Mouse (Mus musculus) embryonic facial prominence, embryonic 11.5 days (tissue): ENCODE measurements around the gene Apeh. TPM values are rescaled to one million over a fixed set of nuclear protein-coding genes. Genes with fewer than 3 reads are reported as not detected.
"Not testable (repeated sequence)": the region's sequence is repeated elsewhere in the genome, so short reads cannot be mapped to it uniquely, and the experiment has no call there.

Experiments
- ATAC-seq: fragments of 200-750 bp; cut with Nextera tagmentation; replicated peaks from 2 replicates; pipeline ENCODE4 v1.8.0; 2017; ENCODE audit warnings: low read depth; ENCODE audit not compliant: insufficient number of reproducible peaks, low FRiP score, low TSS enrichment
- DNase-seq: peaks from one replicate; pipeline ENCODE4 v3.0.0-alpha.2; 2015; ENCODE audit warnings: low spot score
- H3K27ac ChIP-seq: fragments of 300-500 bp; sonication (generic); replicated peaks from 2 replicates; pipeline ENCODE4 v1.5.1; 2014; ENCODE audit warnings: mild to moderate bottlenecking, low read depth, low read length, control low read depth
- H3K27me3 ChIP-seq: fragments of 300-500 bp; sonication (generic); 2 replicates; pipeline ENCODE4 v1.6.1; 2014; ENCODE audit warnings: mild to moderate bottlenecking, low read length, moderate library complexity, mixed read lengths; ENCODE audit not compliant: control insufficient read depth, insufficient read depth
- H3K36me3 ChIP-seq: fragments of 300-500 bp; sonication (generic); replicated peaks from 2 replicates; pipeline ENCODE4 v1.6.1; 2014; ENCODE audit warnings: low read depth, mild to moderate bottlenecking, low read length, moderate library complexity, mixed read lengths; ENCODE audit not compliant: control insufficient read depth, insufficient read depth
- H3K4me1 ChIP-seq: fragments of 300-500 bp; sonication (generic); 2 replicates; pipeline ENCODE4 v1.6.1; 2014; ENCODE audit warnings: low read length, mixed read lengths; ENCODE audit not compliant: control insufficient read depth, insufficient read depth
- H3K4me2 ChIP-seq: fragments of 300-500 bp; sonication (generic); 2 replicates; pipeline ENCODE4 v1.6.1; 2014; ENCODE audit warnings: low read depth, mild to moderate bottlenecking, control low read depth, low read length, moderate library complexity
- H3K4me3 ChIP-seq: fragments of 300-500 bp; sonication (generic); 2 replicates; pipeline ENCODE4 v1.5.1; 2014; ENCODE audit warnings: low read depth, low read length, control low read depth
- H3K9ac ChIP-seq: fragments of 300-500 bp; sonication (generic); replicated peaks from 2 replicates; pipeline ENCODE4 v1.6.1; 2014; ENCODE audit warnings: mild to moderate bottlenecking, control low read depth, low read length
- H3K9me3 ChIP-seq: fragments of 300-500 bp; sonication (generic); replicated peaks from 2 replicates; pipeline ENCODE4 v1.6.1; 2016; ENCODE audit warnings: mild to moderate bottlenecking, low read length, inconsistent platforms, mixed read lengths; ENCODE audit not compliant: control insufficient read depth
- WGBS: fragments of 180-500 bp; shearing (Covaris S2); extraction: QIAGEN DNeasy Blood & Tissue Kit; methylation state at CpG from one replicate; pipeline ENCODE4 v1.1.7; 2014; 5-methylcytosine and 5-hydroxymethylcytosine counted together
- polyA plus RNA-seq: library from polyadenylated mRNA; unstranded; fragments of >200 nt; fragmentation: Nextera tagmentation; extraction: Ambion mirVana; gene quantifications from 2 replicates; pipeline ENCODE4 v1.2.1, GENCODE M21; 2014

Gene Apeh
- polyA plus RNA-seq, 1 experiment from 2014 or later = 45.3 TPM

GRCm38 (mm10) chr9:108136930-108137462, 42.6 kb upstream of the Apeh start:
- Histone ChIP-seq H3K27ac (no peak overlapping the region), H3K9ac (no peak overlapping the region), H3K4me1 (no peaks in the 10 kb centered on the region; the same call in 1 of the 2 replicates), H3K4me2 (no peak overlapping the region), H3K27me3 (no peaks in the 10 kb centered on the region), H3K4me3 (no peak overlapping the region), H3K36me3 (no peaks in the 10 kb centered on the region), H3K9me3 (no peaks in the 10 kb centered on the region)
- WGBS = 85% methylated on average over 6 of the region's 6 CpGs
- ATAC-seq = no peak
- DNase-seq = no peak

DNA sequence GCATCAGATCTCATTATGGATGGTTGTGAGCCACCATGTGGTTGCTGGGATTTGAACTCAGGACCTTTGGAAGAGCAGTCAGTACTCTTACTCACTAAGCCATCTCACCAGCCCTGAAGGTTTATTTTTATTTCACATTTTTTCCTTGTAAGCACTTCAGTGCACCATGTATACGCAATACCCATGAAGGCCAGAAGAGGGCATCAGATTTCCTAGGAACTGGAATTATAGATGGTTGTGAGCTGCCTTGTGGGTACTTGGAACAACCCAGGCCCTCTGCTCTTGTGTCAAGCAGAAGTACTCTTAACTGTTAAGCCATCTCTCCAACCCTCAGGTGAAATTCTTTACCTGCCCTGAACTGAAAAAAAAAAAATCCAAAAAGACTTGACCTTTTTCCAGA, 41.8 kb upstream of the Apeh start:
- no peaks in the 10 kb centered on the region; the same call in 1 of the 2 replicates for H3K4me1 ChIP-seq
- no peak overlapping the region for H3K4me3 ChIP-seq
- no peak overlapping the region for H3K4me2 ChIP-seq
- no peaks in the 10 kb centered on the region for H3K9me3 ChIP-seq
- ATAC-seq = no peak
- peak; percentile 62 for DNase-seq
- H3K36me3 ChIP-seq = no peaks in the 10 kb centered on the region
- no peak overlapping the region for H3K9ac ChIP-seq
- WGBS = 43% methylated on average over 1 of the region's 1 CpGs
- H3K27ac ChIP-seq = no peak overlapping the region
- H3K27me3 ChIP-seq = no peaks in the 10 kb centered on the region

GRCm38 (mm10) chr9:108135679-108136078, 41.3 kb upstream of the Apeh start:
- not testable (repeated sequence) for H3K27me3 ChIP-seq, H3K4me1 ChIP-seq, H3K36me3 ChIP-seq, DNase-seq, H3K27ac ChIP-seq, H3K4me2 ChIP-seq, H3K9me3 ChIP-seq, H3K4me3 ChIP-seq, H3K9ac ChIP-seq, ATAC-seq
- WGBS = 94% methylated on average over 3 of the region's 3 CpGs

- H3K27me3 ChIP-seq = no peaks in the 10 kb centered on the region
- no peaks in the 10 kb centered on the region for H3K36me3 ChIP-seq
- no peak overlapping the region for H3K4me3 ChIP-seq
- H3K9ac ChIP-seq = no peak overlapping the region
- no peak for DNase-seq
- ATAC-seq = no peak
- 63% methylated on average over 1 of the region's 1 CpGs for WGBS
- no peak overlapping the region for H3K4me2 ChIP-seq
- no peaks in the 10 kb centered on the region; the same call in 1 of the 2 replicates for H3K4me1 ChIP-seq
- no peaks in the 10 kb centered on the region for H3K9me3 ChIP-seq
- no peak overlapping the region for H3K27ac ChIP-seq
Observed at GRCm38 (mm10) chr9:108133478-108133877, 39.1 kb upstream of the Apeh start.

DNA sequence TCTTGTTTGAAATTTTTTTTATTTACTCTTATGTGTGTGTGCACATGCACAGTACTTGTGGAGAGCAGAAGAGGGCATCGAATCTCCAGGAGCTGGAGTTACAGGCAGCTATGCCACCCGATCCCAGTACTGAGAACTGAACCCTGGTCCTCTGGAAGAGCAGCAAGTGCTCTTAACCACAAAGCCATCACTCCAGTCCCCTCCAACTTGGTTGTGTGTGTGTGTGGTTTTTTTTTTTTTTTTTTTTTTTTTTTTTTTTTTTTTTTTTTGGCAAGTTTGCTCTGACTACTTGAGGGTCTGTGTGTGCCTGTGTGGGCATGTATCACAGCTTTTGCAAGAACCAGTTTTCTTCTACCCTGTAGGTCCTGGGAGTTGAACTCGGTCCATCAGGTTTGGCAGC, 38.0 kb upstream of the Apeh start:
- H3K27me3 ChIP-seq = no peaks in the 10 kb centered on the region
- no peaks in the 10 kb centered on the region for H3K36me3 ChIP-seq
- WGBS = 94% methylated on average over 3 of the region's 3 CpGs
- DNase-seq (no peak), ATAC-seq (no peak)
- H3K27ac ChIP-seq = no peak overlapping the region
- no peaks in the 10 kb centered on the region for H3K9me3 ChIP-seq
- no peaks in the 10 kb centered on the region; the same call in 1 of the 2 replicates for H3K4me1 ChIP-seq
- H3K4me2 ChIP-seq = no peak overlapping the region
- H3K4me3 ChIP-seq = no peak overlapping the region
- H3K9ac ChIP-seq = no peak overlapping the region

- no peak for ATAC-seq
- DNase-seq = no peak
- no peak overlapping the region for H3K27ac ChIP-seq
- no peak overlapping the region for H3K4me3 ChIP-seq
- H3K9ac ChIP-seq = no peak overlapping the region
- H3K36me3 ChIP-seq = no peaks in the 10 kb centered on the region
- H3K4me1 ChIP-seq = no peaks in the 10 kb centered on the region
- H3K9me3 ChIP-seq = no peaks in the 10 kb centered on the region
- no peaks in the 10 kb centered on the region for H3K27me3 ChIP-seq
- H3K4me2 ChIP-seq = no peak overlapping the region
- WGBS = 86% methylated on average over 5 of the region's 5 CpGs
Observed at GRCm38 (mm10) chr9:108131502-108131901, 37.1 kb upstream of the Apeh start.

GRCm38 (mm10) chr9:108129042-108129948, 34.9 kb upstream of the Apeh start:
- WGBS = 82% methylated on average over 13 of the region's 13 CpGs

GRCm38 (mm10) chr9:108128248-108128647, 33.8 kb upstream of the Apeh start:
- 85% methylated on average over 11 of the region's 11 CpGs for WGBS

More at GRCm38 (mm10) chr9:108129042-108129948, 34.9 kb upstream of the Apeh start:
- Histone ChIP-seq H3K4me2 (no peak overlapping the region), H3K4me3 (no peak overlapping the region), H3K9me3 (no peaks in the 10 kb centered on the region), H3K4me1 (no peaks in the 10 kb centered on the region), H3K27me3 (no peaks in the 10 kb centered on the region), H3K9ac (no peak overlapping the region), H3K27ac (no peak overlapping the region), H3K36me3 (no peaks in the 10 kb centered on the region)
- no peak for ATAC-seq
- DNase-seq = no peak

More at GRCm38 (mm10) chr9:108128248-108128647, 33.8 kb upstream of the Apeh start:
- Histone ChIP-seq H3K36me3 (no peaks in the 10 kb centered on the region), H3K27ac (no peak overlapping the region), H3K4me1 (no peaks in the 10 kb centered on the region), H3K4me3 (no peak overlapping the region), H3K27me3 (no peaks in the 10 kb centered on the region), H3K9me3 (no peaks in the 10 kb centered on the region), H3K4me2 (no peak overlapping the region), H3K9ac (no peak overlapping the region)
- DNase-seq = no peak
- ATAC-seq = no peak
